Mouse (Mus musculus): ENCODE data around the gene Tmx1.

Tmx1 gene

GRCm38 (mm10) chr12:70452726-70453645, at the start of gene Tmx1:
Gene Tmx1 (plus strand): TSS chr12:70453095.
- peak; percentile 92 for DNase-seq (ENCODE audit: low read depth, low spot score)

GRCm38 (mm10) chr12:70404327-70404726, 48.6 kb upstream of the Tmx1 start:
- no peak for DNase-seq (ENCODE audit: low read depth, low spot score)

- no peak for DNase-seq (ENCODE audit: low read depth, low spot score)
Observed at GRCm38 (mm10) chr12:70408396-70408795, 44.5 kb upstream of the Tmx1 start.

- no peak for DNase-seq (ENCODE audit: low read depth, low spot score)
Observed at GRCm38 (mm10) chr12:70409600-70409999, 43.3 kb upstream of the Tmx1 start.

- DNase-seq (ENCODE audit: low read depth, low spot score), result no peak
Observed at GRCm38 (mm10) chr12:70420216-70420615, 32.7 kb upstream of the Tmx1 start.

GRCm38 (mm10) chr12:70421028-70421427, 31.9 kb upstream of the Tmx1 start:
- DNase-seq (ENCODE audit: low read depth, low spot score), result no peak

- no peak for DNase-seq (ENCODE audit: low read depth, low spot score)
Observed at GRCm38 (mm10) chr12:70422322-70423118, 30.4 kb upstream of the Tmx1 start.

- DNase-seq (ENCODE audit: low read depth, low spot score), result no peak
Observed at GRCm38 (mm10) chr12:70427885-70428284, 25.0 kb upstream of the Tmx1 start.

GRCm38 (mm10) chr12:70429637-70430036, 23.3 kb upstream of the Tmx1 start:
- DNase-seq (ENCODE audit: low read depth, low spot score), result no peak

- peak; percentile 35 for DNase-seq (ENCODE audit: low read depth, low spot score)
Observed at GRCm38 (mm10) chr12:70430307-70430950, 22.5 kb upstream of the Tmx1 start.

GRCm38 (mm10) chr12:70431428-70431827, 21.5 kb upstream of the Tmx1 start:
- no peak for DNase-seq (ENCODE audit: low read depth, low spot score)

- DNase-seq (ENCODE audit: low read depth, low spot score), result no peak
Observed at GRCm38 (mm10) chr12:70449961-70450360, 2.9 kb upstream of the Tmx1 start.

- DNase-seq (ENCODE audit: low read depth, low spot score), result no peak
Observed at GRCm38 (mm10) chr12:70451533-70451932, 1.4 kb upstream of the Tmx1 start.

- no peak for DNase-seq (ENCODE audit: low read depth, low spot score)
Observed at GRCm38 (mm10) chr12:70452143-70452542, 752 bp upstream of the Tmx1 start.

GRCm38 (mm10) chr12:70455226-70455625, 2.3 kb downstream of the Tmx1 start:
- no peak for DNase-seq (ENCODE audit: low read depth, low spot score)

GRCm38 (mm10) chr12:70459546-70459945, 6.7 kb downstream of the Tmx1 start:
- no peak for DNase-seq (ENCODE audit: low read depth, low spot score)

- no peak for DNase-seq (ENCODE audit: low read depth, low spot score)
Observed at GRCm38 (mm10) chr12:70464016-70464415, 11.1 kb downstream of the Tmx1 start.

GRCm38 (mm10) chr12:70475336-70475735, 22.4 kb downstream of the Tmx1 start:
- DNase-seq (ENCODE audit: low read depth, low spot score), result no peak

- DNase-seq (ENCODE audit: low read depth, low spot score), result no peak
Observed at GRCm38 (mm10) chr12:70476884-70477576, 24.1 kb downstream of the Tmx1 start.

GRCm38 (mm10) chr12:70477593-70478287, 24.8 kb downstream of the Tmx1 start:
- peak; percentile 29 for DNase-seq (ENCODE audit: low read depth, low spot score)

- DNase-seq (ENCODE audit: low read depth, low spot score), result no peak
Observed at GRCm38 (mm10) chr12:70485956-70486355, 33.1 kb downstream of the Tmx1 start.
